Mouse (Mus musculus): ENCODE measurements at regions not wholly inside any gene's neighbourhood (a gene's known extent, or its start where the extent isn't known, plus 50 kb on each side); places are given as distances from the start of the nearest gene placed in this dataset.

DNA sequence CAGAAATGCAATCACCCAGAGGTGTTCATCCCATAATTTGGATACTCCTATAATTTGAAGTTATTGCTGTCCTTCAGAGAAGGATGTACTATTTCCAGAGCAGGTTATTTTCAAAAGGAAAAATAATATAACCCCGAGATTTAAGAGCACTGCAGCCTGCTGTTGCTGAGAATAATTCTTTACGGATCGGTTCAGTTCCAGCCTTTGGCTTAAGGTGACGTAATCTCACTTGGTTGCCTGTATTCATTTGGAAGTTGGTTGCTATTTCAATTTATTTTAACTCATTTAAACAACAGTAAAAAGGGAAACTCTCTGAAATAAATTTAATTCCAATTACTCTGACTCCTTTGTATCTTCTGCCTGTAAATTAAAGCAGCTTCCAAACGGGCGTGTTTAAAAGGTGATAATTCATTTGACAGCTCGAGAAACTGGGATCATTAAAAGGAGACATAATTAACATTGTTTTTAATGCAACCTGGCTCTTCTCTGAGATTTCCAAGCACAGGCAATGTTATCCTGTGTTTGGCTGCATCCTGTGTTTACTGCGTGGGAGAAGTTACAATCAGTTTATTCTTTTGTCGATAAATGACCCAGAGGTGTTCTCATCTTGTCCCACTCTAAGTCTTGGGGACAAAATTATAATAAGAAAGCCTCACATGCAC lies 568.5 kb downstream of the Gm16223 start:
- DNase-seq = no peak

DNA sequence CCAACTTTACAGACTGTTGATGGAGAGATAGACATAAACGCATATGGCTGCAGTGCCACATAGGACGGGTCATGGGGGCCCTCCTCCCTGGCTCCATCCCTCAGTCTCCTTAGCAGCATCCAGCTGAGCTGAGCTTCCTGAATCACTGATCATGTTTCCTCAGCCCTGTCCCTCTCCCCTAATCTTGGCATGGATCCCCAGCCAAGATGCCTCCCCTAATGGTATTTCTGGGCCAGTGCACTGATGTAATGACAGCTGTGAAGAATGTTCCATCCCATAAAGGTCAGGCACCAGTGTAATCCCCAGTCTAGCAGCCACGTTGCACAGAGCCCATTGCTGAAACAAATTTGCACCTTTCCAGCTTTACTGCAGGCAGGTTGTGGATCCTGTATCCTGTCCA lies 576.5 kb upstream of the Cpeb2 start:
- DNase-seq = no peak

DNA sequence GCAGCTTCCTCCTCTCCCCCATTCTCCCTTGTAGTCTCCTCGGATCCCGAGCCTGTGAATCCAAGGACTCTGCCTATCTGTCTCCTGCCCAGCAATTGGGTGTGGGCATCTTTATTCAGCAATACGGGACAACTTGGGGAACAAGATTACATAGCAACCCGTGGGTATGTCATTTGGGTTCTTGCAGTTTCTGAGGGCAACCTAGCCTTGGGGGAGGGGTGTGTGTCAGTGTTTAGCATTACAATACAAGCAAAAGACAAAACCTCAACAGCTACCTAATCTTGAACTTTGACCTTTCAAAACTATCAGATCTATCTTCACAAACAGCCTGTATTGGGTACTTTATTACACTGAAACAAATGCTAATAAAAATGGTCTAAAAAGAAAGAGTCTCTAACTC lies 573.0 kb upstream of the Cpeb2 start:
- DNase-seq = no peak

DNA sequence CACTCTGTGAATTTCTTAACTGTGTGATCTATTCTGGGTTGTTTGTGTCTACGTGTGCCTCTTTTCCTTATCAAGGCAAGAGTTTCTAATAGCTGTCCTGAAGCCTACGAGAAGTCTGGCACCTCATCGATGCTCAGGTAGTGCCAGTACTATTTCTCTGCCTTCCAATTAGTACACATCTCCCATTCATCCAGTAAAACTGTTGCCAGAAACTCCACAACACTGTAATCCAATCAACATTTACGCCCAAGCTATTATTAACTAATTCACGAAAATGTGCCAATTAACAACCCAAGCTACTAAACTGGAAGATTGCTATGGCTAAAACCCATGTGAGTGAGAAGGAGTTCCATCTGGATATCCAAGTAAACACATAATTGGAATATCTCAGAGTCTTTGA lies 553.4 kb upstream of the Cpeb2 start:
- DNase-seq = no peak

DNA sequence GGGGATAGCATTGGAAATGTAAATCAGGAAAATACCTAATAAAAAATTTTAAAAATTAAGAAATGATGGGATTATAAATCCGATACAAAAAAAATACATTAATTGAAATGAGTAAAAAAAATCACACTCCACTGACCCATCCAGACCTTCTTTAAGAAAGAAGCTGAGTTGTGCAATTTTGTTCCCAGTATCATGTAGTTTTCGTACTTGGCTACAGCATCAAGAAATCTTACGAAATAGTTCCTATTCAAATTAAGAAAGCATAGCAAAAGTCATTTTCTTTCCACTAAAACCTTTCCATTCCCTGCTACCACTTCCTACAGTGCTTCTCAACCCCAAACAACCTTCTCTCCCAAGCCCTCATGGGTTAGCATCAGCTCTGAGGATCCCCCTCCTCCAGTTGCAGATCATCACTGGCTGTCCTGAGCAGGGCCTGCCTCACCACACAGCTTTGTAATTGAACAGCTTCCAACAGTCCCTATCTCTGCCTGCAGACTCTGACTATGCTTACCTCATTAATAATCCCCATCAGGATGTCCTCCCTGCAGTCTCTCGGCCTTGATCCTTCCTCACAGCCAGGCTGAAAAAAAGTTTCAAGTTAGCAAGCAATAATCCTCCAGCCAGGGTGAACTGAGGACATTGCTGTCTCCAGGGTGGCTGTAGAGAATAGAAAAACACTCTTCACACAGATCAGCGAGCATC lies 547.5 kb upstream of the Cpeb2 start:
- DNase-seq = no peak

DNA sequence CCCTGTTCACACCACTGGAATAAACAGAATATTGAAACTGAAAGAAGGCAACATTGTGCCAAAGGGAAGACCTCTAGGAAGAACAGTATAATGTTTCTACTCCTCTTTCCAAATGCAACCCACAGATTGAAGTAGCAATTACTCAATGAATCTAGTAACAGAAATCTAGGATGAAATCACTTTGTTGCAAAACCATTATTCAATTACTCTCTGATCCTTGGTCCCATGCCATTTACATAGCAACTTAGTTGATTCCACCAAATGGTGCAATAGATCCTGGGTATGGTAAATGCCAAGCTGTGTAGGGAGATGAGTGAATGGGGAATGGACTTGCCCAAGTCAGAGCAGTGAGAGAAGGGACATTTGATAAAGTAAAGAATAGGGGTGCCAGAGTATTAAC lies 545.8 kb upstream of the Cpeb2 start:
- no peak for DNase-seq
